Mouse (Mus musculus): ENCODE measurements at regions not wholly inside any gene's neighbourhood (a gene's known extent, or its start where the extent isn't known, plus 50 kb on each side); places are given as distances from the start of the nearest gene placed in this dataset.

DNA sequence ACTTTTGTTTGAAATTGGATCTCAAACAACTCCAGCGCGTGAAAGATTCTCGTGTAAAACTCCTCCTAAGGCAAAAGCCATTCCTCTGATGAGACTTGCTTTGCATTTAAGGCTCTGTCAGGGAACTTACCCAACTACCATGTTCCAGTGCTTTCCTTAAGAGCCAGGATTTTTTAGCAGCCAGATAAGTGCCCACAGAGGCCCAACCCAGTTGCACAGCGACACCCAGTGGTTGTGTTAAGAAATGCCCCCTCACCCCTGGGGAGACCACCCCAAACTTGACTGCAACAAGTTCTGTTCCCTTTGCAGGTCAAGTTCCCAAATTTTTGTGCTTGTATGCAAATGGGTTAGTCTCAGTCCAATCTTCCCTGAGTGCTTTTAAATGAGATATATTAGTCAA lies 60.6 kb upstream of the Irx6 start:
- 35% methylated on average over 4 of the region's 4 CpGs for WGBS

DNA sequence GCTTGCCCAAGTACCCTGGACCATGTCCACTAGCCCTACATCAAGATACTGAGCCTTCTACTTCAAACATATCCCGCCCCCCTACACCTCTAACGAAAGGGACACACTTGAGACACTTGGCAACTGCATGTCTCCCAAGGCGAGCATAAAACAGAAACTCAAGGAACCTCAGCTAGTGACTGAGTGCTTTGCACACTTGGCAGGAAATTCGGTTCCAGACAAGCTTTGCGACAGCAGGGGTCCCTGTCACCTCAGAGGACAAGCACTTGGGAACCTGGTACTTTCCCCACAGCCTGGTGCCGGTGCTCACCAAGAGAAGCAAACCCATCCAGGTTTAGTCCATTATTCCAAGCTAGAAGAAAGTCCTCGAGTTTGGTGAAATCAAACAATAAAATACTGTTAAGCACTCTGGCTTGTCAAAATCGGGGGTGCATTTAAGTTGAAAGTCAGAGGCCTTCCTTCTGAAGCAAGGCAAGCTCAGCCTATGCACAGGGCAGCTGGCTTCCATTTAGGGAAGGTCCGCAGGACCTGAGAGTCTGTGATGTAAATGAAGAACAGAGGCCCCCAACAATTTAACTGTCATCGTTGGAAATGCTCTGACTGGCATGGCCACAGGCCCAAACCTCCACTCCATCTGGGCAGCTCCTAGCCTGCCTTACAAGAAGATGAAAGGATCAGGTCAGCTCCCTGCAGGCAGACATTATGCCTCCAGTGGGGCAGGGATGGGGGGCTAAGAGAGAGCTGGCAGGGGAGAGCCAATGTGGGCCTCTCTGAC lies 57.6 kb upstream of the Irx6 start:
- Histone ChIP-seq H3K27me3 (ENCODE audit: insufficient read depth, poor library complexity, severe bottlenecking) (peaks cover 3% of the 10 kb centered on the region; the same call in 1 of the 2 replicates), H3K27ac (0 out of 2 replicates have a peak overlapping the region, but pooled peaks have one; percentile 45), H3K9me3 (no peaks in the 10 kb centered on the region), H3K4me1 (replicated peaks) (peaks cover 11% of the 10 kb centered on the region; the same call in 1 of the 2 replicates), H3K36me3 (no peaks in the 10 kb centered on the region), H3K4me3 (no peak overlapping the region)
- DNase-seq (ENCODE audit: low spot score): no peak
- WGBS: 59% methylated on average over 10 of the region's 10 CpGs

More for the DNA sequence above, 60.6 kb upstream of the Irx6 start:
- H3K36me3 ChIP-seq: no peaks in the 10 kb centered on the region
- H3K9me3 ChIP-seq: no peaks in the 10 kb centered on the region
- peaks cover 6% of the 10 kb centered on the region; the same call in 1 of the 2 replicates for H3K27me3 ChIP-seq (ENCODE audit: insufficient read depth, poor library complexity, severe bottlenecking)
- H3K4me1 ChIP-seq (replicated peaks): peaks cover 22% of the 10 kb centered on the region
- DNase-seq (ENCODE audit: low spot score): peak; percentile 24
- H3K27ac ChIP-seq: no peak overlapping the region
- no peak overlapping the region for H3K4me3 ChIP-seq

DNA sequence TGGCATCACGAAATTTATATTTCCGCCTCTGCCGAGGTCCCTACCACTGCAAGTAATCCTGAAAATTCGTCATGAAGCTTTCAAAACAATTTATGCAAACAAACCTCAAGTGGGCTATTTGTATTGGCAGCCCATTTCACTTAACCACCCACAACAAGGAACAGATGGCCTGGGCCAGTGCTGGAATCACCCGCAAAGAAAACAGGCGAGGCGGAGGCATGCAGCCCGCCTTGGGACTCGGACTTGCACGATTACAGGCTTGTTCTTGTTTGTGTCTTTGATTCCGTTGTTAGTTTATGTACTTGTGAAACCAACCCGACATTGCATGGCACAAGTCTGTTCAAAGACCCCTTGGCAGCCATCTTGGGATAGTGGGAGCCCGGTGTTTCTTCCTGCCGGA lies 55.8 kb upstream of the Irx6 start:
- WGBS: 85% methylated on average over 14 of the region's 14 CpGs
- no peak overlapping the region for H3K4me3 ChIP-seq
- H3K27ac ChIP-seq: no peak overlapping the region
- H3K36me3 ChIP-seq: no peaks in the 10 kb centered on the region
- H3K27me3 ChIP-seq (ENCODE audit: insufficient read depth, poor library complexity, severe bottlenecking): no peaks in the 10 kb centered on the region
- peaks cover 10% of the 10 kb centered on the region; the same call in 1 of the 2 replicates for H3K4me1 ChIP-seq (replicated peaks)
- DNase-seq (ENCODE audit: low spot score): no peak
- H3K9me3 ChIP-seq: no peaks in the 10 kb centered on the region

Measured in hindbrain, embryonic 10.5 days (tissue).